Mouse (Mus musculus): ENCODE measurements at regions not wholly inside any gene's neighbourhood (a gene's known extent, or its start where the extent isn't known, plus 50 kb on each side); places are given as distances from the start of the nearest gene placed in this dataset.

DNA sequence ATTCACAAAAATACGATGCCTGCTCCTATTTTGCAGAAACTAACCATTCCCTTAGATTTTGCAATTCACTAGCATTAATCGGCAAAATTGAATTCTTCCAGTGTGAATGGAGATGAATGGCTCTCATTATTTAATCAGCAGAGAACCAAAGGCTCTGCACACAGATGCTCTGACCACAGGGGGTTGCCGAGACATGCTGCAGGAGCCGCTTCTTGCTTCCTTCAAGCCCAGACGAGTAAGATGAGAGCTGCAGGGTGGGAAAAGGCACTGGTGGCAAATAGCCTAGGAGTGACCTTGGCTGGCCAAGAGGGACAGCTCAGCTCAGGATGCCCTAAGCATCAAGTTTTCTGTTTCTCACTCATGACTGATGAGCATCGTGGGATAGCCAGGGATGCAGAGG is 170.0 kb downstream of the Prdm2 start:
- TF ChIP-seq EP300 (IDR thresholded peaks at IDR 0.05; ENCODE audit: insufficient read depth, low read depth, low read length) (no peak), CTCF (IDR thresholded peaks at IDR 0.05; ENCODE audit: low read depth, low read length) (no peak)
